Mouse (Mus musculus): Measurements from ENCODE around the gene Lgals9.

DNA sequence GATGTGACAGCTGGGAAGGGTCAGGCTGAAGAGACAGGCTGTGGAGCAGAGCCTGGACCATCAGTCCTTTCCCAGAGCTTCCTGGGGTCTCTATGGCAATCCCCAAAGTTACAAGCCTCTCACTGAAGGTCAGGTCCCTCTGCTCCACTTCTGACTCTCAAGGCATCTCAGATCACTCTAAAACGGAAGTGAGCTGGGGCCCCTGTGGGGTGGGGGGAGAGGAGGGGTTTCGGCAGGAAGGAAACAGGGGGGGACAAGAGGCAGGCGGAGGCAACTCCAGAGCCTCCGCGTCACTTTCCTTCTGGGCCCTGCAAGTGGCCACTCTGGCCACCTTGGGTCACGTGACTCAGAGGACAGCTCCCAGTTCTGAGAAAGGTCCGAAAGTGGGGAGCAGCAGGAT lies 38.6 kb upstream of the Lgals9 start:
- TF ChIP-seq CTCF (IDR thresholded peaks at IDR 0.05; ENCODE audit: extremely low read depth, insufficient read length, insufficient replicate concordance, low read depth, low read length) (no peak), POLR2A (IDR thresholded peaks at IDR 0.05; ENCODE audit: low read depth, low read length) (no peak)

All from small intestine, adult 2 months (tissue).